Mouse (Mus musculus): ENCODE measurements around the gene Sart1.
"Not testable (repeated sequence)": the region's sequence is repeated elsewhere in the genome, so short reads cannot be mapped to it uniquely, and the experiment has no call there.

The Sart1 gene

DNA sequence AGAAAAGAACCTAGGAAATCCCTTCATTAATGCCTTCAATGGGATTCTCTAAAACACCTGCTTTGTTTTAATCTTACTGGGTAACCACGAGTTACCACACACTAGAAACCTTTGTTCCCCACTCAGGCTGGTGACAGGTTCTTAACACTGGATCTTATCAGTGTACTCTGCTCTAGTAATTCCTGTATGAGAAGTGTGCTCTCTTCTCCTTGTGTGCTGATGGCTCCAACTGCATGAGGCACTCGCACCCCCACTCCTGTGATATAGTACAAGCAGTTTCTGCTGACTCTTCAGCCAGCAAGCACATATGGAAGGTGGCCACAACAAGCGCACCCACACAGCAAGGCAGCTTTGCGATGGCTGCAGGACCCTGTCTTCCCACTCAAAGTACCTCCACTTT lies 14.3 kb downstream of the Sart1 start:
- no peak for DNase-seq (ENCODE audit: extremely low read depth, low read depth)

DNA sequence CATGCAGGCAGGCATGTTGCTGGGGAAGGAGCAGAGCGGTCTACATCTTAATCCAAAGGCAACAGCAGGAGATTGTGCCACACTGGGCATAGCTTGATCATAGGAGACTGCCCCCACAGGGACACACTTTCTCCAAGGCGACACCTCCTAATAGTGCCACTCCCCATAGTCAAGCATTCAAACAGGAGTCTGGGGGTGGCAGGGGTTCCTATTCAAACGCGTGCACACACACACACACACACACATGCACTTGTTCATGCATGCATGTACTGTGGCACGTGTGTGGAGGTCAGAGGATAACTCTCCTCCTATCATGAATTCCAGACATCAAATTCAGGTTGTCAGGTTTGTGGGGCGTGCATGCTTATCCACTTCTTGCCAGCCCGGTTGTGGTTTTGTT lies 15.8 kb downstream of the Sart1 start:
- DNase-seq (ENCODE audit: extremely low read depth, low read depth): no peak

DNA sequence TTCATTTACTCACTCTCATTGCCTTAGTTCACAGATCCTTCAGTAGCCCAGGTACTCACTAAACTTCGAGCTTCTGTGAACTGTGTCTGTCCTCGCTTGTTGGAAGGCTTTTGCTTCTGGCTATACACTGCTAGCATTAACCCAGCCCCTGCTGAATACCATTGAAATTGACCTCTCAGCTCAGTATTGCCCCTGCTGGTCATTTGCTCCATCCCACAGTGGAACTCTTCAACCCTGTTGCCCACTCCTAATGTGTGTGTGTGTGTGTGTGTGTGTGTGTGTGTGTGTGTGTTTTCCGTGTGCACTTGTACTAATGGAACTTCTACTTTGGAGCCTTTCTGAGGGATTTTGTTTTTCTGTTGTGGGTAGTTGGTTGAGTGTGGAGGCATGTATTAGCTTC lies 17.6 kb downstream of the Sart1 start:
- DNase-seq (ENCODE audit: extremely low read depth, low read depth): no peak

GRCm38 (mm10) chr19:5367455-5367854 lies 21.0 kb downstream of the Sart1 start:
- DNase-seq (ENCODE audit: extremely low read depth, low read depth): no peak

DNA sequence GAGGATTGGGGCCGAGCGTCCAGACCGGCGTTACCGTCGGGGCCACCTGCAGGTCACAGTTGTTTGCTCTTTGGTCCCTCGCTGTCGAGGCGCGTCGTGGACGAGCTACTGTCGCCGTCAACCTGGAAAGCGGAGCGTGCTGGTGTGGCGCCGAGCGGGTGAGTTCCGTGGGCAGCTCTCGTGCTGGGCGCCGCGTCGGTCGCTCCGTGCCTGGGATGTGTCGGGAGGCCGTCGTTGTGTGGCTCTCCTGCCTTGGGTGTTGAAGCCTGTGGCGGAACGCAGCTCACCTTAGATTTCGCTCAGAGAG lies 21.5 kb downstream of the Sart1 start, which contains the start of gene Banf1:
Gene Banf1, minus strand, starts transcription at position 116 of the 307 bp plus-strand sequence.
- DNase-seq (ENCODE audit: extremely low read depth, low read depth): no peak

DNA sequence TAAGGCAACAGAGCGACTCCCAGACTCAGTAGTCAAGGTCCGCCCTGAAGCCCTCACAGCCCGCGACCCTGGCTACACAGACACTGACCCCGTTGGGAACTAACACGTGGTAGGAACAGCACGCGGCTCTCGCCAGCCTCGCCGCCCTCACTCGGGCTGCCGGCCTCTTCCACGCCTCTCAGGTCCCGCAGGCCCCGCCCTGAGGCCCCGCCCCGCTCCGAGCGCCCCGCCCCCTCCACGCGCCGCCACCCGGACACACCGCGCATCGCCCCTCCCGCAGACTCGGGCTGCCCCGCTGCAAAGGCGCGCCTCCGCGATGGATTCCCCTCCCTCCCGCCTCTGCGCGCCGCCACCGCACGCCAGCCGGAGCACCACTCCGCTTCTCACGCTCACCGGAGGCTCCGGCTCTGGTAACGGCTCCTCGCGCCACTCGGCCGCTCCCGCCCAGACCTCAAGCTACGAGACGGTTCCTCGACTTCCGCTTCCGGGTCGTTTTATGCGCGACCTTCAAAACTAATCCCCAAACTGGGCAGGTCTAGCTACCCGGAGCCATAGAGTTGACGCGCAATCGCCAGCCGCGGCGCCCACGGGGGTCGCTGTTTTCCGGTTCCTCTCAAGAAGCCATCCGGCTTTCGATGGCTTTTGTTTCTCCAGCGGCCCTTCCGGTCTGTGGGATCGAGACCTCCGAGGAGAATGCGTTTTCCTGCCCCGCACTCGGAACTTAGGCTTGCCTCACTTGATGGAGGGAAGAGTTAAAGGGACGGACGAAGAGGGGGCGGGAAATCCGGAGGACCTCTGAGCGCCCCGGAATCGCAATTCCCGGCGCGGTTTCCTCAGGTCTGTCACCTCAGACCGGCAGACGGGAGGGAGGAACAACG lies 22.1 kb downstream of the Sart1 start, which contains the start of gene Eif1ad:
Gene Eif1ad, plus strand, starts transcription at position 567 of the 878 bp plus-strand sequence.
- DNase-seq (ENCODE audit: extremely low read depth, low read depth): peak; percentile 94

DNA sequence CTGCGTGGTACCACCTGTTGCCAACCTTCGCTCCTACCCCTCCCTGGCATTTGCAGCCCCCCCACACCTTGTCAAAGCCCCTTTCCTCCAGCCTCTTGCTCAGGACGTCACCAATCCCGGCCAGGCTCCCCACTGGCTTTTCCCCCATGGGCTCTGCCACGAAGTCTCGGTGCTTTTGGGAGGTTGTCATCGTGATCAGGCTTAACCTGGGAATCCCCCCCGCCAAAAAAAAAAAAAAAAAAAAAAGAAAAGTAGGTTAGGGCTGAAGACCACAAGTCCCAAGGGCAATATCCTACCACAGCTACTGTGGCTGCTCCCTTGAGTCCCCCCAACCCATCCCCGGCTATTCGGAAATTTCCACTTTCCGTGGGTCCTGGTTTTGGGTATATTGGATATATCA lies 22.8 kb downstream of the Sart1 start:
- DNase-seq (ENCODE audit: extremely low read depth, low read depth): no peak

GRCm38 (mm10) chr19:5364124-5364523 lies 24.4 kb downstream of the Sart1 start:
- no peak for DNase-seq (ENCODE audit: extremely low read depth, low read depth)

- DNase-seq (ENCODE audit: extremely low read depth, low read depth): no peak
Measured at GRCm38 (mm10) chr19:5362186-5362585, 26.3 kb downstream of the Sart1 start.

DNA sequence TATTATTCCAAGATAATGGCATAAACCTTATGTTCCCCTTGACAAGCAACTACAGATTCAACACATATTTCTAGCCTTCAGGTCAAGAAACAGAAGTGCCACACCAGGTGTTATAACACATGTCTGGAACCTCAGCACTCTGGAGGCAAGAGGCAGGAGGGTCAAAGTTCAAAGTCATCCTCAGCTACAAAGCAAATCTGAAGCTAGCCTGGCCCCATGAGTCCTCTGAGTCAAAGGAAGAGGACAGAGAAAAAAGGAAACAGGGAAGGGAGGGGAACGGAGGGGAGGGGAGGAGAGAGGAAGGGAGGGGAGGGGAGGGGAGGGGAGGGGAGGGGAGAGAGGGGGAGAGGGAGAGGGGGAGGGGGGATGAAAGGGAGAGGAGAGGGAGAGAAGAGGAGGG lies 32.4 kb downstream of the Sart1 start:
- DNase-seq (ENCODE audit: extremely low read depth, low read depth): no peak

DNA sequence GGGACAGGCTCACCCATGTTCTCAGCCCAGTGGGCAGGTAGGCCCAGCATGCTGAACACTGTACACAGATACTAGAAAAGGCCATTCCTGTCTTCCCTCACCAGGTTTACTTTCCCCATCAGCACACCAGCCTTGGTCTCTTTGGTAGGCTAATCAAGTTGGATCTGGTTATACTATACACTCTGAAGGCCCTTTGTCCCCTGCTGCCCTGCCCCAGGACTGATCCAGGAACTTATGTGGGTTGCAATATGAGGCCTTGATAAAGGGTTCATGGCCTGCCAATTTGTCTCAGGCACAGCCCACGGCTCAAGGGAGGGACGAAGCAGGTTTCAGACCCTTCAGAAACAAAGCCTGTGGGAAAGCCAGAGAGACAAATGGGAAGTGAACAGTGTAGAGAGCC lies 34.9 kb downstream of the Sart1 start:
- no peak for DNase-seq (ENCODE audit: extremely low read depth, low read depth)

- DNase-seq (ENCODE audit: extremely low read depth, low read depth): not testable (repeated sequence)
Measured at GRCm38 (mm10) chr19:5349502-5349873, 39.0 kb downstream of the Sart1 start, which contains the start of gene Cst6. TSS of gene Cst6 (minus strand) at chr19:5349574.

- DNase-seq (ENCODE audit: extremely low read depth, low read depth): peak; percentile 41
Measured at GRCm38 (mm10) chr19:5348526-5349501, 39.7 kb downstream of the Sart1 start.

GRCm38 (mm10) chr19:5348064-5348463 lies 40.4 kb downstream of the Sart1 start:
- no peak for DNase-seq (ENCODE audit: extremely low read depth, low read depth)

GRCm38 (mm10) chr19:5345297-5346131 lies 43.0 kb downstream of the Sart1 start:
- no peak for DNase-seq (ENCODE audit: extremely low read depth, low read depth)

DNA sequence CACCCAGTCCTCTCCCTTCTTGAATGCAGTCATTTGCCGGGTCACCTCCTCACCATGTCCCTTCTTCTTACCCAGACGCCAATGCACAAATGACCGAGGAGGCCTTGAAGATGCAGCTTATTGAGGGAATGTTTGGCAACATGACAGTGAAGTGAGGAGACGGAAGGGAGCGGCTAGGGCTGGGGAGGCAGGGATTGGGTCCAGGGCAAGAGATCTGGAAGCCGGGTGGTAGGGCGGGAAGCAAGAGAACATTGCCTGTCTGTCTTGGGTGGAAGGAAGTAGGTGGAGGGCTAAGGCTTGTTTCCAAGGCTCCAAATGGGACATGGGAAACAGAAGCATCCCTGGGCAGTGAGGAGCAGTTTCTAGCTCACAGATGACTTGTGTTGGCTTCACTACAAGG lies 47.1 kb downstream of the Sart1 start:
- DNase-seq (ENCODE audit: extremely low read depth, low read depth): no peak

- peak; percentile 50 for DNase-seq (ENCODE audit: extremely low read depth, low read depth)
Measured at GRCm38 (mm10) chr19:5337975-5338374, 50.5 kb downstream of the Sart1 start.

DNA sequence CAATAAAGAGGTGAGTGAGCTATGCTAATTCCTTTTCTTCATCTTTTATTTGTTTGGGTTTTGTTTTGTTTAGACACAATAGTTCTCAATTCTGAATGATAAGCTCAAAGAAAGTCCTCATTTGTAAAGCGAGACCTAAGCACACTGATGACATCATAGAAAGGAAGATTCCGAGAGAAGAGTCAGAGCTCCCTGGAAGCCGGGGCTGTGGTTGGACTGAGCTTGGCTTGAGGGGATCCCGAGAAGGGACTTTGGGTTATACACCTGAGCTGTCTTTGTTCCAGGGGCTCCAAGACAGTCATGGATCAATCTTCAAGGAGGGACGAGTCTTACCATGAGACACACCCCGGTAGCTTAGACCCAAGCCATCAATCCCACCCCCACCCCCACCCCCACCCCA lies 53.1 kb downstream of the Sart1 start, which contains the start of gene Catsper1:
Gene Catsper1, plus strand, starts transcription at position 301 of the 400 bp plus-strand sequence.
- no peak for DNase-seq (ENCODE audit: extremely low read depth, low read depth)

DNA sequence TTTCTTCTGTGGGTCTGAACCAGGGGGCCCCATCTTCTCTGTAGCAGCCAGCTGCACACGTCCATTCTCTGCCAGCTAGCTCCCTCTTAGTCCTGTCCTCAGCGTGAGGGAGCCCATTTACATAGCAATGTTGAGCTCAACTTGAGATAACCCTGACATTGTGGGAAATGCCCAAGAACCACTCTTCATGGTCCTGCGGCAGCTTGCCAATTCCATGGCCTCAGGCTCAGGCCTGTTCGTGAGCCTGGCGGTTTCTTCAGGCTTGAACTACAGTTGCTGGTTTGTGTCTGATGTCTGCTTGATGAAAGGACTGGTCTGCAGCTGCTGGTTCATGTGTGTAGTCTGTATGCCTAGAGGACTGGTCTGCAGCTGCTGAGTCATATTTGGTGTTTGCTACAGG lies 53.8 kb downstream of the Sart1 start:
- DNase-seq (ENCODE audit: extremely low read depth, low read depth): no peak

- DNase-seq (ENCODE audit: extremely low read depth, low read depth): no peak
Measured at GRCm38 (mm10) chr19:5327970-5328369, 60.5 kb downstream of the Sart1 start.

All from MEL-GATA-1-ER (cell line).